Mouse (Mus musculus): ENCODE results near the gene Gm3373. TPM values are rescaled to one million over a fixed set of nuclear protein-coding genes. Genes with fewer than 3 reads are reported as not detected.
"Not testable (repeated sequence)": the region's sequence is repeated elsewhere in the genome, so short reads cannot be mapped to it uniquely, and the experiment has no call there.

The Gm3373 gene
- 0.21 and 0.38 TPM in 2 replicates for polyA plus RNA-seq (2012; rRNA removed)

GRCm38 (mm10) chr14:5741477-5741876 lies at the start of gene Gm3373:
TSS of gene Gm3373 (minus strand) at chr14:5741577.
- DNase-seq (ENCODE audit: extremely low spot score in 1 of 2, low spot score in 1 of 2), result not testable (repeated sequence)

DNA sequence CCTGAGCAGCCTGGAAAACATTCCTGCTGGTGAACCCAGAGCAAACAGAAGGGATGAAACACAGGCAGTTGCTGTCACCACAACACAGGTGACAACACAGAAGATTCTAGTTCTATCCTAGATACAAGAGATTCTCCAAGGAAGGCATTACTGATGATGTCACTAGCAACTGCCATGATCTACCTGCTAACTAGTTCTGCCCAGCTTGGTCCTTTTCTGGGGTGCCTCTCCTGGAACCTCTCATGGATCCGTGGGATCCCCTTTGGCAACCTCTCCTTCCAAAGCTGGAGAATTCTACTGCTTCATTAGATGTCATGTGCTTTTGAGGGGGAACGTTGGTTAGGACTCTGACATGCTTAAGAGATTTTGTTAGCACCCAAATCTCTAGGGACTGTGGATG lies 54.0 kb downstream of the Gm3373 start, which contains the start of gene Gm9603:
TSS of gene Gm9603 (minus strand) at position 101 of the 400 bp plus-strand sequence.
- not testable (repeated sequence) for DNase-seq (ENCODE audit: extremely low spot score in 1 of 2, low spot score in 1 of 2)

Other genes with a start within 250 kb of the Gm3373 start
- gene Gm3488, start 239.9 kb downstream of the Gm3373 start, polyA plus RNA-seq (2012; rRNA removed), result 2.1 and 2.6 TPM in 2 replicates
- 0.08 TPM in 1 of 2 replicates, not detected in the other for gene Gm3532, start 203.1 kb downstream of the Gm3373 start, polyA plus RNA-seq (2012; rRNA removed)
- gene Gm8265, start 108.5 kb downstream of the Gm3373 start, polyA plus RNA-seq (2012; rRNA removed), result not detected in 2 replicates
- not detected in 2 replicates for gene Gm9603, start 54.1 kb downstream of the Gm3373 start, polyA plus RNA-seq (2012; rRNA removed)
- gene Gm3383, start 66.4 kb upstream of the Gm3373 start, polyA plus RNA-seq (2012; rRNA removed), result 1.7 and 2.1 TPM in 2 replicates
- gene Gm3424, start 88.8 kb upstream of the Gm3373 start, polyA plus RNA-seq (2012; rRNA removed), result not detected in 2 replicates
- 0.12 and 0.13 TPM in 2 replicates for gene Gm8237, start 138.8 kb upstream of the Gm3373 start, polyA plus RNA-seq (2012; rRNA removed)
- 1.4 TPM in 2 replicates for gene Gm3248, start 220.2 kb upstream of the Gm3373 start, polyA plus RNA-seq (2012; rRNA removed)
- gene Gm3453, start 237.6 kb upstream of the Gm3373 start, polyA plus RNA-seq (2012; rRNA removed), result not detected in 2 replicates

Measured in frontal cortex, adult 2 months (tissue).